10 mouse cellular contexts compared by ENCODE assay signal in the genomic region with DNA sequence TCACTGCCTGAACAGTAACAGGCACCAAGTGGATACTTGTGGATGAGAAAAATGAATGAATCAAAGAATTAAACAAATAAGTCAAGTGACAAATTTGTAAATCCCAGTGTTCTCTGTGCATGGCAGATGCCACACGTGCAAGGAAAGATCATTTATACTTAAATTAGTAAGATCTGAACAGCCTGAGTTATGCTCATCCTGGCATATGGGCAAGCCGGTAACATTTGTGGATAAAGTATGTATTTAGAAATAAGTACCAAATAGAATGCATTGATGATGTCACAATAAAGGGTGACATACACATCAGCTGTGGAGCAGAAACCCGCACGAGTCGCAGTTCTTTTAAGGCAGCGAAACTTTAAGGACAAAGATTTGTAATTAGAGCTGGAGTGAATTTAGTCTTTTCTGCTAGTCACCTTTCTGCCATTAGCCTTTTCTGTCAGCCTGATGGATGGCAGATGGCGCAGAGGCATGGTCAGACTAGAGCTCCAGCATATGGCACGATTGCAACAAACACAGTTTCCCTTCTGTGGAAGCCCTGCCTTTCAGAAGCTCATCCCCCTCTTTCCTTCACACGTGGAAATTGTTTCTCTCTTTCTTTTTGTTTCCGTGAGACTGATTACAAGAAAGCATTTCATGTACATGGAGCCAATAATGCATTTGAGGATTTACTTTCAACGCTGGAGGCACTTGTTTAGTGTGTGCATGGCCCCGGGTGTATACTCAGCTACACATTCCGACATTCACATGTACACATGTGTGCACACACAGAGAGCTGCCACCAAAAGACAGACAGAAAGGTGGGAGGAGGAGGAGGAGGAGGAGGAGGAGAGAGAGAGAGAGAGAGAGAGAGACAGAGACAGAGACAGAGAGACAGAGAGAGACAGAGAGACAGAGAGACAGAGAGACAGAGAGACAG.
DNase-seq lines count a peak whose midpoint lies in the region; ATAC-seq and TF ChIP-seq lines count a peak whose summit lies in the region.
"Had no signal": no experiment of that assay in that cellular context is flagged by ENCODE, and none has a peak within 500 bp of the region (broad histone marks: within the 10 kb centered on the region; RNA-seq: fewer than 3 reads in every experiment).

No protein-coding gene starts in this region.

- no peaks in the 10 kb centered on the region for H3K27me3 ChIP-seq in kidney, embryonic 16.5 days (ENCODE audit: insufficient read depth, low read length)
- no peaks in the 10 kb centered on the region for H3K27me3 ChIP-seq in intestine, postnatal 0 days (replicated peaks; ENCODE audit: control insufficient read depth, insufficient read depth, low read length)
- H3K27me3 ChIP-seq: heart, embryonic 12.5 days had no signal

- WGBS in kidney, embryonic 16.5 days: 48% methylated on average over 13 of the region's 13 CpGs
- WGBS in intestine, postnatal 0 days: 80% methylated on average over 13 of the region's 13 CpGs

- TF ChIP-seq CTCF in intestine, postnatal 0 days (IDR thresholded peaks at IDR 0.05; ENCODE audit: low read depth): no peak

- no peak for DNase-seq in kidney, adult 11 months
- peak; percentile 4 for DNase-seq in right cerebral cortex, postnatal 25 days
- no peak for DNase-seq in right cerebral cortex, postnatal 4 days
- peak; percentile 48 to 64 for DNase-seq in layer of hippocampus, adult 18-20 months (ENCODE audit: low spot score in 2 of 2)
- DNase-seq in spleen, postnatal 4 days (ENCODE audit: low spot score in 2 of 2): no peak
- DNase-seq in heart, postnatal 36 days: no peak
- DNase-seq: cerebellum, postnatal 36 days had no signal

- no peak overlapping the region for H3K9ac ChIP-seq in kidney, embryonic 16.5 days (replicated peaks; ENCODE audit: low read length)
- no peak overlapping the region for H3K9ac ChIP-seq in intestine, postnatal 0 days (ENCODE audit: low read depth, low read length)
- H3K9ac ChIP-seq: heart, embryonic 12.5 days had no signal

- intact Hi-C loops in heart, postnatal 36 days (cut with DNase I): no loop called here

- ATAC-seq in kidney, embryonic 16.5 days (ENCODE audit: low FRiP score, low TSS enrichment): peak; percentile 57; the same call in 1 of the 2 replicates
- ATAC-seq in intestine, postnatal 0 days: no peak

- H3K4me3 ChIP-seq in kidney, embryonic 16.5 days (ENCODE audit: low read length): no peak overlapping the region
- no peak overlapping the region for H3K4me3 ChIP-seq in intestine, postnatal 0 days (ENCODE audit: low read depth, low read length)
- H3K4me3 ChIP-seq: heart, embryonic 12.5 days had no signal

- H3K27ac ChIP-seq in kidney, embryonic 16.5 days (ENCODE audit: low read length): no peak overlapping the region
- H3K27ac ChIP-seq in intestine, postnatal 0 days (ENCODE audit: low read depth, low read length): no peak overlapping the region

- no peaks in the 10 kb centered on the region for H3K9me3 ChIP-seq in kidney, embryonic 16.5 days (ENCODE audit: low read length)
- H3K9me3 ChIP-seq in intestine, postnatal 0 days (ENCODE audit: control insufficient read depth): no peaks in the 10 kb centered on the region
- H3K9me3 ChIP-seq: heart, embryonic 12.5 days had no signal

- no peaks in the 10 kb centered on the region for H3K36me3 ChIP-seq in kidney, embryonic 16.5 days (ENCODE audit: insufficient read depth, low read length)
- no peaks in the 10 kb centered on the region for H3K36me3 ChIP-seq in intestine, postnatal 0 days (ENCODE audit: control insufficient read depth, insufficient read depth)
- H3K36me3 ChIP-seq: heart, embryonic 12.5 days had no signal

- no peak overlapping the region for H3K4me2 ChIP-seq in kidney, embryonic 16.5 days (replicated peaks; ENCODE audit: low read depth, low read length)
- no peak overlapping the region for H3K4me2 ChIP-seq in intestine, postnatal 0 days (replicated peaks; ENCODE audit: low read depth)
- H3K4me2 ChIP-seq: heart, embryonic 12.5 days had no signal

- no peaks in the 10 kb centered on the region for H3K4me1 ChIP-seq in kidney, embryonic 16.5 days (ENCODE audit: insufficient read depth, low read length)
- H3K4me1 ChIP-seq in intestine, postnatal 0 days (replicated peaks; ENCODE audit: control insufficient read depth, insufficient read depth, low read length): no peaks in the 10 kb centered on the region
- H3K4me1 ChIP-seq: heart, embryonic 12.5 days had no signal

Comparison
In these comparisons a context has a peak if more than half of its experiments do, and no peak if none do; other contexts are left out.
1. DNase-seq: peak in right cerebral cortex, postnatal 25 days (single experiment) and layer of hippocampus, adult 18-20 months (2 of 2); none in kidney, adult 11 months (single experiment), right cerebral cortex, postnatal 4 days (single experiment), spleen, postnatal 4 days (0 of 2) and heart, postnatal 36 days (0 of 2).